Mouse (Mus musculus): ENCODE data around the gene Tmem208.

Tmem208 gene

GRCm38 (mm10) chr8:105298351-105299252 is 27.6 kb upstream of the Tmem208 start:
- DNase-seq (ENCODE audit: low read depth, low spot score): no peak

DNA sequence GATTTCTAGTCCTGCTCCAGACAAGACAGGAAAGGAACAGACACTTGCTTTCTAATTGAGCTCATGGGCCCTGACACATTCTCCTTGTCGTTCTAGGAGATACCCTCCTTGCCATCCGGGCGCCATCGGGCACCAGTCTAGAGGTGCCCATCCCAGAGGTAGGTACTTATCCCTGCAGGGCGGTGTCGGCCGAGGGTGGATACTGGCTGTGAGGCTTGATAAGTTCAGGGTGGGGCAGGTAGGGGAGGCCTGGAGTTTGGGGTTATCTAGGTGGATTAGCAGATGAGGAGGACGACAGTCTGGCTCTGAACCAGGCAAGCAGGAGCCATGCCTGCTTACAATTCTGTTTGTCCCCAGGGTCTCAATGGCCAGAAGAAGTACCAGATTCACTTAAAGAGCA is 26.2 kb upstream of the Tmem208 start:
- DNase-seq (ENCODE audit: low read depth, low spot score): no peak

GRCm38 (mm10) chr8:105303396-105303795 is 22.8 kb upstream of the Tmem208 start:
- no peak for DNase-seq (ENCODE audit: low read depth, low spot score)

GRCm38 (mm10) chr8:105303874-105304273 is 22.3 kb upstream of the Tmem208 start:
- DNase-seq (ENCODE audit: low read depth, low spot score): no peak

DNA sequence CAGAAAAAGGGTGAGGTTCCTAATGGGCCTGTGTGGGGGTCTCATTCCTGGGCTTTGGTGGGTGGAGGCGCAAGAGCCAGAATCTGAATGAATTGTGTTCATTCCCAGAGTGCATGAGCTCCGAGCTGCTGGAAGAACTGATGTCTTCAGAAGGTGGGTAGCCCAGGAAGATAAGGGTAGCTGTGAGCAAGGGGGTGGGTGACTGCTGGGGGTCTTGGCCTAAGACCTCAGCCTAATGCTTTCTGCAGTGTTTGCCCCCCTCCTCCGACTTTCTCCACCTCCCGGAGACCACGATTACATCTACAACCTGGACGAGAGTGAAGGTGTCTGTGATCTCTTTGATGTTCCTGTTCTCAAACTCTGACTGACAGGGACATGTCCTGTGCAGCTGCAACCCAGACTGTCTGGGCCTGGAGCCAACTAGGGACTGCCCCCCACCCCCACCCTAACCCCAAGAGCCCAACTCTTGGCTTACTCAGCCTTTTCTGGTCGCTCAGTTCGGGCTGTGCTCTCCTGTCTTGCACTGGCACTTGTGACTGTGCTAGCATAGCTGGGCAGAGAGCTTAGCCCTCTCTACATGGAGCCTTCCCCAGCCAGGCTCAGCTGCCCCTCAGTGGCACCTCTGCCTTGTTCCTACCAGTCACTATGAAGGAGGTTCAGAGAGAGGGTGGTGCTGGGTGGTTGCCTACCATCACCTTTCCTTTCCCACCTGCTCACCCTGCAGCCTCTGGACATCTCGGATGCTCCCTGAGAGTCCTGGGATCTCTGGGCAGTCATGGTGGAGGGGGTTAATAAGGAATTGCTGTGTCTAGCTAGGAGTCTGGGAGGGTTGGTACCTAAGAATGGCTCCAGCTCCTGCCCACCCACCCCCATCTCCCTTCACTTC is 21.6 kb upstream of the Tmem208 start:
- DNase-seq (ENCODE audit: low read depth, low spot score): no peak

DNA sequence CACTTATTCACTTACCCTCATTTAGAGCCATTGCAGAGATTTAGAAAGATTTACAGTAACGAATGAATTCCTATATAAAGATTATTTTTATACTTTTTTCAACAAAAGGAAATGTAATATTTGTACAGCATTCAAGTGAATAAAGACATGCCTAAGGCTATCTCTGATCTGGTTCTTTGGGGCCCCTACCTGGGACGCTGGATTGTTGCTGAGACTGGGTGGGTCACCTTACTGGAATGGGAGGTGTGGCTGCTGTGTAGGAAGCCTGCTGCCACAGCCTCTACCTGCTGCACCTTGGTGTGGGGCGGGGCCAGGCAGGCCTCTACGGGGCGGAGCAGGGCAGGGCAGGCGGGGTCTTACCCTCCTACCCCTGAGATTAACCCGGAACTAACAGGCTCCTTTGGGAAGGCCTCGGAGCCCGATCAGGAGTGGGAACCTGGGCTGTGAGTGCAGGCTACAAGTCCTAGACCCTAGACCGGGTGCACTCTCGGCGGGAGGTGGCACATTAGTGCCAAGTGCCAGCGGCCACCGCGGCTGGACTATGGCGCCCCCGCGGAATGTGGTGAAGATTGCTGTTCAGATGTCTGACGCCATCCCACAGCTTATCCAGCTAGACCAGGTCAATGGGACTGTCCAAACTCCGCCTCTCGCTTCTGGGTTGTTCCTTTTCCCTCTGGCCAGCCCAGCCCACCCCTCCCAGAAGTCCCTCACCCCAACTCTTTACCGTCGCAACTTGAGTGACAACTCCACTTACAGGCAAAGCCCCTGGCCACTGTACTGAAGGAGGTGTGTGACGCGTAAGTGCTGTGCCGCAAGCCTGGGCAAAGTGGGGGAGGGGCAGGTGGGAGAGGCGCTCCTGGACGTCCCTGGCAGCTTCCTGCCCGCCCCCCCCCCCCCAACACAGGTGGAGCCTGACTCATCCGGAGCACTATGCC is 20.7 kb upstream of the Tmem208 start, which contains the start of gene Elmo3:
Elmo3 (plus strand) TSS at position 391 of the 935 bp plus-strand sequence.
- DNase-seq (ENCODE audit: low read depth, low spot score): no peak

DNA sequence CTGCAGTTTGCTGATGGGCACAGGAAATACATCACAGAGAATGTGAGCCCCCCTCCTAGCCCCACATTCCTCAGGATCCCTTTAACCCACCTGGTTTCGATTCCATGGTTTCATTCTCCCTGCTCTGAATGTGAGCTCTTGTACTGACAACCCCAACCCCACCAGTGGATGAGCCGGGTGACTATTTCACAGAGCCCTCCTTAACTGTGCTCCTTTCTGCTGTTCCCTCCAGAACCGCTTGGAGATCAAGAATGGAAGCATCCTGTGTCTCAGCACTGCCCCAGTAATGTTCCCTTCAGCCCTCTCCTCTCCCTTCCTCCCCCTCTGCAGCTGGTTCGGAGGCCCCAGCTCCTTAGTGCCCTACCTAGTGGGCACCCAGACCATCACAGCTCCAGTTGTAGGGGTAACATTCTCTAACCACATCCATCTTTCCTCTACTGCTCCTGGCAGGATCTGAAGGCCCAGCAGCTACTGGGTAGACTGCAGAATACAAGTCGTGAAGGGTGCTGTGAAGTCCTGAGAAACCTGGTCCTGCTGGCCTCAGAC is 19.9 kb upstream of the Tmem208 start:
- no peak for DNase-seq (ENCODE audit: low read depth, low spot score)

- DNase-seq (ENCODE audit: low read depth, low spot score): no peak
Observed at GRCm38 (mm10) chr8:105307670-105308069, 18.5 kb upstream of the Tmem208 start.

- no peak for DNase-seq (ENCODE audit: low read depth, low spot score)
Observed at GRCm38 (mm10) chr8:105308428-105308827, 17.7 kb upstream of the Tmem208 start.

- DNase-seq (ENCODE audit: low read depth, low spot score): no peak
Observed at GRCm38 (mm10) chr8:105309142-105309847, 16.9 kb upstream of the Tmem208 start.

DNA sequence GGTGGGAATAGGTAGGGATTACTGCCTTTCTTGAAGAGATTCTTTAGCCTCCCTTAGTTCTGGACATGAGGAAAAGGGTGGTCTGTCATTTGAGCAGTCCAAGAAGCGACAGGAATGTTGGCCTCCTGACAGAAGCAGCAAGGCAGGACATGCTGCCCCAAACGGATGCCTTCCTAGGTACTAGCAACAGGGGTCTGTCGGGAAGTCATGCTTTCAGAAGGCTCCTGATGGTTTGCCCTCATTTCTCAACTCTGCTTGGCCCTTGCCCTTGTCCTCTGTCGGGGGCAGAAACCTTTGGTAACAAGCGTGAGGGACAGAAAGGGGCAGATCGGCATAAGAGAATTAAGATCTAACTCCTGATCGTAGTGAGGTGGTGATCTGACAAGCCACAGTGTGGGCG is 16.0 kb upstream of the Tmem208 start:
- DNase-seq (ENCODE audit: low read depth, low spot score): no peak

DNA sequence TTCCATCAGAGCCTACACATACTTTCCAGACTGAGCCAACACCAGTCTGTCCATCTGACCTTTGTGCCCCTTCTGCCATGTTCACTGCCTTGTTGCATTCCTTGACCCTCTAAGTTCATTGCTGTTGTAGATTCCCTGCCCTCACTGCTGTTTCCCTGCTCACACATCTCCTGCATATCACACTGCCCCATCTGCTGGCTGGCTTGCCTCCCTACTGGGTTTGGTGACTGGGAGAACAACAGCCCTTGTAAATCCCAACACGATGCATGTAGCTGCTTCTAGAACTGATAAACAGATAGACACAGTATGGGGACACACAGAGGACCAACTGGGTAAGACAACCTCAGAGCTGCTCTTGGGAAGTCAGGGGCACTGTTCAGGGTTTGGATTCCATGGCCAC is 14.4 kb upstream of the Tmem208 start:
- DNase-seq (ENCODE audit: low read depth, low spot score): no peak

- DNase-seq (ENCODE audit: low read depth, low spot score): no peak
Observed at GRCm38 (mm10) chr8:105312891-105313481, 13.2 kb upstream of the Tmem208 start.

DNA sequence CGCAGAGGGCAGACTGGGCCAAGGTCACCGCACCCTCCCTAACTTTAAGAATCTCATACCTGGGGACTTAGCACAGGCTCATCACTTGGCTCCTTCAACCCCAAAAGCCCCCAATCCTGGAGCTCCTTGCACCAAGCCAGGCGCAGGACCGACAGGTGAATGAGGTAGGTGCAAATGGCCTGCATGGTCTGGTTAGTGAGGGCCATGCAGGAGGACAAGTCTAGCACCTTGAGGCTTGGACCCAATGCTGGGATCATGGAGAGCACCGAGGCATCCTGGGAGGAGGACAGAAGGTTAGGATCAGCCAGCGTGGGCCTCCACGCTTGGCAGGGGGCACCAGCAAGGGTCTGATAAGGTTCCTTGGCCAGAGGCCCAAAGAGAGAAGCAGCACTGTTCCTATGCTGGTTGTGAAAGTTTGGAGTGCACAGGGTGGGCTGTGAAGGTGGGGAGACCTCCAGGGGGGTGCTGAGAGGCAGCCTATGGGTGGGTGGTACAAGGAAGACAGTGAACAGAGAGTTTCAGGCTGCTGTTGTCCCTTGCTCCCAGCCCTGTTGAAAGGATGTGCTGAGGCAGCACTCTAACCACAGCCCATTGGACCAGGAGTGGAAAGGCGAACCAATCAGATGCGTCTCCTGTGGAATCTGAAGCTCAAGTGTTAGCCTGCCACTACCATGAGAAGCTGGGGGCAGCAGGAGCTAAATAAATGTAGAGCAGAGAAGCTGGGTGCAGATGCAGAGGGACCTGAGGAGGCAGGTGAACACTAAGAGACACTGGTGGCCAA is 12.3 kb upstream of the Tmem208 start:
- DNase-seq (ENCODE audit: low read depth, low spot score): no peak

DNA sequence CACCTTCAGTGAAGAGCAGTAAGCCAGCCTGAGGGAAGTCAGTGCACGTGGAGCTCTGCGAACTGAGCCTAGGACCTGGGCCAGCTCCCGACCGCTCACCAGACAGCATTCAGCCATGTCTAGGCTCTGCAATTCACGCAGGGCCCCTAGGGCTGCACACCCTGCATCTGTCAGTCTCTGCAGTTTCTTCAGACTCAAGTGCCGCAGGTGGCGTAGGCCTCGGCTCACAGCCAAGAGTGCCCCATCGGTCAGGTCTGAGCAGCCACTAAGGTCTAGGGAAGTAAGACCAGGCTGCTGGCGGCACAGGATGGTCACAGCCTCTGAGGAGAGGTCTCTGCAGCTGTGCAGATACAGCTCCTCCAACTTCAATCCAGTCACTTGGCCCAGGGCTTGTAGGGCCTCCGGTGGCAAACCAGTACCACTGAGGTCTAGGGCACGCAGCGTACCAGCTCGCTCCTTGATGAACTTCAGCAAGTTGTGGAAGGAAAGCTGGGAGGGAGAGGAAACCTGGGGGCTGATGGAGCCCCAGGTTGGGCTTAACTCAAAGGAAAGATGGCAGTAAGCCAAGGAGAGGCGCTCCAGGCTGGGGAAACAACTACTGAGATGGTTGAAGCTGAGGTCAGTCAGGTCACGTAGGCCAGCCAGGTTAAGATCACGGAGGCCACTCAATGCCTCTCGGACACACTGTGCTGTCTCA is 10.9 kb upstream of the Tmem208 start:
- DNase-seq (ENCODE audit: low read depth, low spot score): no peak

- no peak for DNase-seq (ENCODE audit: low read depth, low spot score)
Observed at GRCm38 (mm10) chr8:105317941-105318340, 8.2 kb upstream of the Tmem208 start.

DNA sequence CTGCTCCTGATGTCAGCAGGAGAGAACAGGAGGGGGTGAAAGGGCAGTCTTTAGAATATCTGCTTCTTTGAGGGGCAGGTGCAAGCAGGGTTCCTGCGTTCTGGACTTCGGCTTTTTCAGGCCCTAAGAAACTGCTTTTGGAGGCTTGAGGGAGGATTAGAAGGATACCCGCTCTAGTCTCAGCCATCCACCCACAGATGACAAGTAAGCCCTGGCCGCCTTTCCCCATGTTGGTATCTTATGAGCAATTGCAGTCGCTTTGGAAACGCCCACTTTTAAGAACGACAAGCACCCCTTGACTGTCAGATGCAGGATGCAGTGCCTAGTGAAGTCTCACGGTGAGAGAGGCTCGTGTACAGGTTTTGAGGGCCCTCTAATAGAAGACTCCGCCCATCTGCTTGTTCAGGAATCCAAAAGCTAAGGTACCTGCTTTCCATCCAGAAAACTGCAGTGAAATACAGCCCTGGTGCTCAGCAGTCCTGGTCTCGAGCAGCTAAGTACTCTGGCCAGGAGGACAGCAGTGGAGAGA is 7.4 kb upstream of the Tmem208 start:
- no peak for DNase-seq (ENCODE audit: low read depth, low spot score)

DNA sequence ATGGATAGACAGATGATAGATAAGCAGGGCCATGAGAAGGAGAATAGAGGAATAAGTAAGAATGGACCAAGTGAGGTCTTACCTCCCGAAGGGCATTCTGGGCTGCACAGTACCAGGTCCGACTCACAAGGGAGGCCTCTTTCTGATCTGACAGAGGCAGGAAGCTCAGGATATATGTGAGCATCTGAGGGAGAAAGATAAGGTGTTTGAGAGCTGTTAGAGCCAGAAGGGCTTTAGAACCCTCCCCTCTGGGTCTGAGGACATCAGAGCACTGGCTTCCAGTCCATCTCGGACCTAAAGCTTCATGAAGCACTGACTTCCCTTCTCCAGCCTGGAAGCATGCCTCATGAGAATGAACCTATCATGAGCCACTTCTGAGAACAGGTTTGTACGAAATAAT is 3.0 kb upstream of the Tmem208 start:
- no peak for DNase-seq (ENCODE audit: low read depth, low spot score)
